Mouse (Mus musculus): ENCODE data around the gene Amacr. TPM values are rescaled to one million over a fixed set of nuclear protein-coding genes. Genes with fewer than 3 reads are reported as not detected.
A peak's percentile ranks its signal among the peaks of the same experiment; 100 is the strongest.

Amacr gene
- polyA plus RNA-seq, 1 experiment from 2014 or later: 9.9 TPM

GRCm38 (mm10) chr15:11004646-11005045 lies 23.1 kb downstream of the Amacr start:
- Histone ChIP-seq H3K36me3 (ENCODE audit: control insufficient read depth, insufficient read depth, low read length) (no peaks in the 10 kb centered on the region), H3K27ac (ENCODE audit: low read depth, low read length) (no peak overlapping the region), H3K9me3 (ENCODE audit: control insufficient read depth, low read length) (no peaks in the 10 kb centered on the region), H3K9ac (ENCODE audit: low read length) (no peak overlapping the region), H3K4me2 (ENCODE audit: low read depth, low read length, severe bottlenecking) (no peak overlapping the region), H3K4me1 (replicated peaks; ENCODE audit: control insufficient read depth, insufficient read depth, low read length) (no peaks in the 10 kb centered on the region), H3K4me3 (ENCODE audit: low read depth, low read length) (no peak overlapping the region), H3K27me3 (ENCODE audit: control insufficient read depth, insufficient read depth, low read length) (no peaks in the 10 kb centered on the region)
- DNase-seq (ENCODE audit: low spot score) (no peak), ATAC-seq (replicated peaks; ENCODE audit: low FRiP score) (no peak)
- 88% methylated on average over 6 of the region's 6 CpGs for WGBS

- no peaks in the 10 kb centered on the region for H3K9me3 ChIP-seq (ENCODE audit: control insufficient read depth, low read length)
- no peaks in the 10 kb centered on the region for H3K36me3 ChIP-seq (ENCODE audit: control insufficient read depth, insufficient read depth, low read length)
- no peak for ATAC-seq (replicated peaks; ENCODE audit: low FRiP score)
- no peak overlapping the region for H3K27ac ChIP-seq (ENCODE audit: low read depth, low read length)
- H3K4me1 ChIP-seq (replicated peaks; ENCODE audit: control insufficient read depth, insufficient read depth, low read length): no peaks in the 10 kb centered on the region
- H3K4me3 ChIP-seq (ENCODE audit: low read depth, low read length): no peak overlapping the region
- H3K9ac ChIP-seq (ENCODE audit: low read length): no peak overlapping the region
- WGBS: 17% methylated on average over 5 of the region's 5 CpGs
- H3K4me2 ChIP-seq (ENCODE audit: low read depth, low read length, severe bottlenecking): no peak overlapping the region
- no peak for DNase-seq (ENCODE audit: low spot score)
- H3K27me3 ChIP-seq (ENCODE audit: control insufficient read depth, insufficient read depth, low read length): no peaks in the 10 kb centered on the region
These were observed 27.2 kb downstream of the Amacr start for GRCm38 (mm10) chr15:11008756-11009155.

- Histone ChIP-seq H3K27me3 (ENCODE audit: control insufficient read depth, insufficient read depth, low read length) (no peaks in the 10 kb centered on the region), H3K4me3 (ENCODE audit: low read depth, low read length) (no peak overlapping the region), H3K9me3 (ENCODE audit: control insufficient read depth, low read length) (no peaks in the 10 kb centered on the region), H3K4me2 (ENCODE audit: low read depth, low read length, severe bottlenecking) (no peak overlapping the region), H3K36me3 (ENCODE audit: control insufficient read depth, insufficient read depth, low read length) (no peaks in the 10 kb centered on the region), H3K27ac (ENCODE audit: low read depth, low read length) (no peak overlapping the region), H3K4me1 (replicated peaks; ENCODE audit: control insufficient read depth, insufficient read depth, low read length) (no peaks in the 10 kb centered on the region), H3K9ac (ENCODE audit: low read length) (no peak overlapping the region)
- DNase-seq (ENCODE audit: low spot score): no peak
- no peak for ATAC-seq (replicated peaks; ENCODE audit: low FRiP score)
- 95% methylated on average over 11 of the region's 11 CpGs for whole genome bisulfite sequencing
These were observed 29.5 kb downstream of the Amacr start for GRCm38 (mm10) chr15:11010976-11011548.

- no peak overlapping the region for H3K4me2 ChIP-seq (ENCODE audit: low read depth, low read length, severe bottlenecking)
- H3K4me1 ChIP-seq (replicated peaks; ENCODE audit: control insufficient read depth, insufficient read depth, low read length): no peaks in the 10 kb centered on the region
- H3K9me3 ChIP-seq (ENCODE audit: control insufficient read depth, low read length): no peaks in the 10 kb centered on the region
- H3K9ac ChIP-seq (ENCODE audit: low read length): no peak overlapping the region
- H3K27me3 ChIP-seq (ENCODE audit: control insufficient read depth, insufficient read depth, low read length): no peaks in the 10 kb centered on the region
- ATAC-seq (replicated peaks; ENCODE audit: low FRiP score): no peak
- DNase-seq (ENCODE audit: low spot score): no peak
- no peak overlapping the region for H3K27ac ChIP-seq (ENCODE audit: low read depth, low read length)
- WGBS: 31% methylated on average over 2 of the region's 2 CpGs
- no peaks in the 10 kb centered on the region for H3K36me3 ChIP-seq (ENCODE audit: control insufficient read depth, insufficient read depth, low read length)
- H3K4me3 ChIP-seq (ENCODE audit: low read depth, low read length): no peak overlapping the region
These were observed 33.4 kb downstream of the Amacr start for GRCm38 (mm10) chr15:11014931-11015330.

GRCm38 (mm10) chr15:11026801-11027561 lies 45.4 kb downstream of the Amacr start:
- 76% methylated on average over 4 of the region's 4 CpGs for WGBS
- no peak overlapping the region for H3K4me3 ChIP-seq (ENCODE audit: low read depth, low read length)
- no peaks in the 10 kb centered on the region for H3K27me3 ChIP-seq (ENCODE audit: control insufficient read depth, insufficient read depth, low read length)
- no peak for DNase-seq (ENCODE audit: low spot score)
- no peaks in the 10 kb centered on the region for H3K9me3 ChIP-seq (ENCODE audit: control insufficient read depth, low read length)
- no peak overlapping the region for H3K9ac ChIP-seq (ENCODE audit: low read length)
- no peaks in the 10 kb centered on the region for H3K36me3 ChIP-seq (ENCODE audit: control insufficient read depth, insufficient read depth, low read length)
- no peaks in the 10 kb centered on the region for H3K4me1 ChIP-seq (replicated peaks; ENCODE audit: control insufficient read depth, insufficient read depth, low read length)
- no peak overlapping the region for H3K27ac ChIP-seq (ENCODE audit: low read depth, low read length)
- ATAC-seq (replicated peaks; ENCODE audit: low FRiP score): no peak
- H3K4me2 ChIP-seq (ENCODE audit: low read depth, low read length, severe bottlenecking): no peak overlapping the region

- DNase-seq (ENCODE audit: low spot score): no peak
- H3K4me3 ChIP-seq (ENCODE audit: low read depth, low read length): no peak overlapping the region
- H3K9ac ChIP-seq (ENCODE audit: low read length): no peak overlapping the region
- peaks cover 7% of the 10 kb centered on the region for H3K27me3 ChIP-seq (ENCODE audit: control insufficient read depth, insufficient read depth, low read length)
- no peak overlapping the region for H3K27ac ChIP-seq (ENCODE audit: low read depth, low read length)
- H3K9me3 ChIP-seq (ENCODE audit: control insufficient read depth, low read length): no peaks in the 10 kb centered on the region
- H3K36me3 ChIP-seq (ENCODE audit: control insufficient read depth, insufficient read depth, low read length): no peaks in the 10 kb centered on the region
- WGBS: 81% methylated on average over 3 of the region's 3 CpGs
- no peak for ATAC-seq (replicated peaks; ENCODE audit: low FRiP score)
- H3K4me1 ChIP-seq (replicated peaks; ENCODE audit: control insufficient read depth, insufficient read depth, low read length): no peaks in the 10 kb centered on the region
- no peak overlapping the region for H3K4me2 ChIP-seq (ENCODE audit: low read depth, low read length, severe bottlenecking)
These were observed 48.6 kb downstream of the Amacr start for GRCm38 (mm10) chr15:11030188-11030587.

GRCm38 (mm10) chr15:11035947-11036474 lies 54.5 kb downstream of the Amacr start:
- Histone ChIP-seq H3K27me3 (ENCODE audit: control insufficient read depth, insufficient read depth, low read length) (peaks cover 39% of the 10 kb centered on the region), H3K4me2 (ENCODE audit: low read depth, low read length, severe bottlenecking) (peak overlapping the region; percentile 49), H3K9ac (ENCODE audit: low read length) (no peak overlapping the region), H3K9me3 (ENCODE audit: control insufficient read depth, low read length) (no peaks in the 10 kb centered on the region), H3K27ac (ENCODE audit: low read depth, low read length) (no peak overlapping the region), H3K4me1 (replicated peaks; ENCODE audit: control insufficient read depth, insufficient read depth, low read length) (peaks cover 9% of the 10 kb centered on the region), H3K4me3 (ENCODE audit: low read depth, low read length) (peak overlapping the region; percentile 22), H3K36me3 (ENCODE audit: control insufficient read depth, insufficient read depth, low read length) (no peaks in the 10 kb centered on the region)
- no peak for ATAC-seq (replicated peaks; ENCODE audit: low FRiP score)
- 5% methylated on average over 34 of the region's 34 CpGs for WGBS
- DNase-seq (ENCODE audit: low spot score): peak; percentile 57

GRCm38 (mm10) chr15:11036535-11037375 lies 55.2 kb downstream of the Amacr start:
- Histone ChIP-seq H3K4me3 (ENCODE audit: low read depth, low read length) (peak overlapping the region; percentile 22), H3K4me2 (ENCODE audit: low read depth, low read length, severe bottlenecking) (peak overlapping the region; percentile 49), H3K9ac (ENCODE audit: low read length) (no peak overlapping the region), H3K27ac (ENCODE audit: low read depth, low read length) (no peak overlapping the region), H3K4me1 (replicated peaks; ENCODE audit: control insufficient read depth, insufficient read depth, low read length) (peaks cover 9% of the 10 kb centered on the region), H3K9me3 (ENCODE audit: control insufficient read depth, low read length) (no peaks in the 10 kb centered on the region), H3K36me3 (ENCODE audit: control insufficient read depth, insufficient read depth, low read length) (no peaks in the 10 kb centered on the region), H3K27me3 (ENCODE audit: control insufficient read depth, insufficient read depth, low read length) (peaks cover 39% of the 10 kb centered on the region)
- DNase-seq (ENCODE audit: low spot score) (peak; percentile 60), ATAC-seq (replicated peaks; ENCODE audit: low FRiP score) (no peak)
- 3% methylated on average over 49 of the region's 49 CpGs for WGBS
